Mouse (Mus musculus): ENCODE data around the gene Kif9.

DNA sequence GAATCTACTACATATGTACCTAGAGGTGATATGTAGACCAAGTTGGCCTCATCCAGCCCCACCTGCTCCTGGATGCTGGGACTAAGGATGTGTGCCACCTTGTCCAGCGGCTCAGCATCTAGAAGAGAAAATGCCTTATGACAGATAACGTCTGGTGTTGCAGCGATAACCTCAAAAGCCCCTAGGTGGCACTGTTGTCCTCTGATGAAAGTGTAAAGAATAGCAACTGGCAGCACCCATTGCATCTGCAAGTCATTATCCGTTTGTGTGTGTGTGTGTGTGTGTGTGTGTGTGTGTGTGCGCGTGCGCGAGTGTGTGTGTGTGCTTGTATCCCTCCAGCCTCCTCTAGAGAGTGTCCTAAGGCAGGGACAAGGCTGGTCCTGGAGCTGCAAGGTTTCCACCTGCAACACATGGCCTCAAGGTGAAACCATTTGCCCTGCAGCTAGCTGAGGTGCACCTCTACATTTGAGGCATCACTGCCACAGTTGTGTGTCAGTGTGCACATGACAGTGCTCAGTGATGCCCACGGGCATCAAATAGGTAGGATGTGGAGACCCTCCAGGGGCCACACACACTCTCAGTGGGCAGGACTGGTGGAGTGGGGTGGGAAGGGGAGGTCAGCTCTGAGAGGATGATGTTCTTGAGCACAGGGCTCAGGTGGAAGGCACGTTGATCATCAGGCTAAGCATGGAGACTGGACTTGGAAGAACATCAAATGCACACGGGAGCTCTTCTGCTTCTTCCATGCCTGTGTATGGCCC lies 27.7 kb upstream of the Kif9 start:
- TF ChIP-seq CTCF (IDR thresholded peaks at IDR 0.05; ENCODE audit: extremely low read depth, insufficient read depth, insufficient read length, insufficient replicate concordance), result peak; percentile 61; the same call in 1 of the 2 replicates
- no peak for TF ChIP-seq POLR2A (IDR thresholded peaks at IDR 0.05; ENCODE audit: low read depth, low read length)
